Mouse (Mus musculus) forebrain, embryonic 16.5 days (tissue): Measurements from ENCODE around the gene Kank1. TPM values are rescaled to one million over a fixed set of nuclear protein-coding genes. Genes with fewer than 3 reads are reported as not detected.

Source experiments
- ATAC-seq: fragments of 200-750 bp; cut with Nextera tagmentation; 2 replicates; pipeline ENCODE4 v1.8.0; 2017; ENCODE audit warnings: mild to moderate bottlenecking, moderate library complexity
- H3K27ac ChIP-seq: fragments of 300-500 bp; sonication (generic); 2 replicates; pipeline ENCODE4 v1.5.1; 2014; ENCODE audit warnings: low read length, control low read depth
- H3K27me3 ChIP-seq: fragments of 300-500 bp; sonication (generic); replicated peaks from 2 replicates; pipeline ENCODE4 v1.6.1; 2014; ENCODE audit warnings: low read length; ENCODE audit not compliant: control insufficient read depth, insufficient read depth
- H3K36me3 ChIP-seq: fragments of 300-500 bp; sonication (generic); 2 replicates; pipeline ENCODE4 v1.6.1; 2014; ENCODE audit not compliant: control insufficient read depth, insufficient read depth
- H3K4me1 ChIP-seq: fragments of 300-500 bp; sonication (generic); replicated peaks from 2 replicates; pipeline ENCODE4 v1.6.1; 2014; ENCODE audit warnings: low read length; ENCODE audit not compliant: control insufficient read depth, insufficient read depth
- H3K4me2 ChIP-seq: fragments of 300-500 bp; sonication (generic); 2 replicates; pipeline ENCODE4 v1.6.1; 2014; ENCODE audit warnings: mild to moderate bottlenecking, low read length, control low read depth
- H3K4me3 ChIP-seq: fragments of 300-500 bp; sonication (generic); replicated peaks from 2 replicates; pipeline ENCODE4 v1.5.1; 2014; ENCODE audit warnings: mild to moderate bottlenecking, low read length, control low read depth
- H3K9ac ChIP-seq: fragments of 300-500 bp; sonication (generic); replicated peaks from 2 replicates; pipeline ENCODE4 v1.6.1; 2014; ENCODE audit warnings: low read depth, low read length, control low read depth
- H3K9me3 ChIP-seq: fragments of 300-500 bp; sonication (generic); 2 replicates; pipeline ENCODE4 v1.6.1; 2016; ENCODE audit warnings: low read length; ENCODE audit not compliant: control insufficient read depth
- WGBS: fragments of 180-500 bp; shearing (Covaris S2); extraction: QIAGEN DNeasy Blood & Tissue Kit; methylation state at CpG from one replicate; pipeline ENCODE4 v1.1.7; 2014; 5-methylcytosine and 5-hydroxymethylcytosine counted together
- polyA plus RNA-seq: library from polyadenylated mRNA; unstranded; fragments of >200 nt; fragmentation: Nextera tagmentation; extraction: Ambion mirVana; gene quantifications from 2 replicates; pipeline ENCODE4 v1.2.1, GENCODE M21; 2015

Gene Kank1
- polyA plus RNA-seq, 1 experiment from 2014 or later: 4.8 TPM

GRCm38 (mm10) chr19:25297269-25297668 is 60.5 kb downstream of the Kank1 start:
- no peaks in the 10 kb centered on the region for H3K27me3 ChIP-seq
- no peak overlapping the region for H3K4me3 ChIP-seq
- H3K4me2 ChIP-seq: no peak overlapping the region
- 78% methylated on average over 5 of the region's 5 CpGs for WGBS
- ATAC-seq: no peak
- H3K4me1 ChIP-seq: no peaks in the 10 kb centered on the region
- no peak overlapping the region for H3K27ac ChIP-seq
- no peak overlapping the region for H3K9ac ChIP-seq
- no peaks in the 10 kb centered on the region for H3K9me3 ChIP-seq
- no peaks in the 10 kb centered on the region for H3K36me3 ChIP-seq

GRCm38 (mm10) chr19:25299852-25300670 is 63.3 kb downstream of the Kank1 start:
- Histone ChIP-seq H3K9ac (no peak overlapping the region), H3K9me3 (no peaks in the 10 kb centered on the region), H3K36me3 (no peaks in the 10 kb centered on the region), H3K27me3 (no peaks in the 10 kb centered on the region), H3K27ac (no peak overlapping the region), H3K4me2 (no peak overlapping the region), H3K4me3 (no peak overlapping the region), H3K4me1 (no peaks in the 10 kb centered on the region)
- WGBS: 66% methylated on average over 14 of the region's 14 CpGs
- no peak for ATAC-seq

- WGBS: 92% methylated on average over 5 of the region's 5 CpGs
- ATAC-seq: no peak
- H3K4me2 ChIP-seq: no peak overlapping the region
Observed at GRCm38 (mm10) chr19:25301189-25301588, 64.4 kb downstream of the Kank1 start.

GRCm38 (mm10) chr19:25306277-25306676 is 69.5 kb downstream of the Kank1 start:
- WGBS: 67% methylated on average over 9 of the region's 9 CpGs
- no peak for ATAC-seq
- Histone ChIP-seq H3K4me3 (no peak overlapping the region), H3K4me1 (no peaks in the 10 kb centered on the region), H3K36me3 (no peaks in the 10 kb centered on the region), H3K9ac (no peak overlapping the region), H3K27ac (no peak overlapping the region), H3K9me3 (no peaks in the 10 kb centered on the region), H3K27me3 (no peaks in the 10 kb centered on the region), H3K4me2 (no peak overlapping the region)

More at GRCm38 (mm10) chr19:25301189-25301588, 64.4 kb downstream of the Kank1 start:
- Histone ChIP-seq H3K36me3 (no peaks in the 10 kb centered on the region), H3K27ac (no peak overlapping the region), H3K27me3 (no peaks in the 10 kb centered on the region), H3K9ac (no peak overlapping the region), H3K4me1 (no peaks in the 10 kb centered on the region), H3K4me3 (no peak overlapping the region), H3K9me3 (no peaks in the 10 kb centered on the region)

GRCm38 (mm10) chr19:25308156-25308555 is 71.4 kb downstream of the Kank1 start:
- Histone ChIP-seq H3K27me3 (no peaks in the 10 kb centered on the region), H3K9ac (no peak overlapping the region), H3K27ac (no peak overlapping the region), H3K36me3 (no peaks in the 10 kb centered on the region), H3K4me1 (no peaks in the 10 kb centered on the region), H3K9me3 (no peaks in the 10 kb centered on the region), H3K4me2 (no peak overlapping the region), H3K4me3 (no peak overlapping the region)
- no peak for ATAC-seq
- 30% methylated on average over 2 of the region's 2 CpGs for WGBS

GRCm38 (mm10) chr19:25308763-25309162 is 72.0 kb downstream of the Kank1 start:
- H3K9ac ChIP-seq: no peak overlapping the region
- no peaks in the 10 kb centered on the region for H3K27me3 ChIP-seq
- no peaks in the 10 kb centered on the region for H3K36me3 ChIP-seq
- no peak overlapping the region for H3K27ac ChIP-seq
- H3K4me1 ChIP-seq: no peaks in the 10 kb centered on the region
- WGBS: 34% methylated on average over 12 of the region's 12 CpGs
- H3K4me2 ChIP-seq: no peak overlapping the region
- ATAC-seq: no peak
- no peaks in the 10 kb centered on the region for H3K9me3 ChIP-seq
- H3K4me3 ChIP-seq: no peak overlapping the region

- Histone ChIP-seq H3K4me2 (no peak overlapping the region), H3K27ac (no peak overlapping the region), H3K36me3 (no peaks in the 10 kb centered on the region), H3K4me1 (no peaks in the 10 kb centered on the region), H3K9ac (no peak overlapping the region), H3K9me3 (no peaks in the 10 kb centered on the region), H3K4me3 (no peak overlapping the region), H3K27me3 (no peaks in the 10 kb centered on the region)
- no peak for ATAC-seq
- 82% methylated on average over 5 of the region's 5 CpGs for WGBS
Observed at GRCm38 (mm10) chr19:25310989-25311388, 74.2 kb downstream of the Kank1 start.

- ATAC-seq: no peak
- no peaks in the 10 kb centered on the region for H3K4me1 ChIP-seq
- no peaks in the 10 kb centered on the region for H3K27me3 ChIP-seq
- WGBS: 64% methylated on average over 7 of the region's 7 CpGs
- H3K36me3 ChIP-seq: no peaks in the 10 kb centered on the region
- no peak overlapping the region for H3K27ac ChIP-seq
- no peak overlapping the region for H3K9ac ChIP-seq
- no peaks in the 10 kb centered on the region for H3K9me3 ChIP-seq
- H3K4me2 ChIP-seq: no peak overlapping the region
- no peak overlapping the region for H3K4me3 ChIP-seq
Observed at GRCm38 (mm10) chr19:25311626-25312025, 74.9 kb downstream of the Kank1 start.

GRCm38 (mm10) chr19:25315458-25315889 is 78.7 kb downstream of the Kank1 start:
- H3K4me1 ChIP-seq: no peaks in the 10 kb centered on the region
- no peak for ATAC-seq
- 52% methylated on average over 14 of the region's 14 CpGs for WGBS
- no peak overlapping the region for H3K27ac ChIP-seq
- H3K36me3 ChIP-seq: no peaks in the 10 kb centered on the region
- H3K9ac ChIP-seq: no peak overlapping the region
- no peaks in the 10 kb centered on the region for H3K27me3 ChIP-seq
- no peak overlapping the region for H3K4me3 ChIP-seq
- no peaks in the 10 kb centered on the region for H3K9me3 ChIP-seq
- H3K4me2 ChIP-seq: no peak overlapping the region
